Mouse (Mus musculus) megakaryocyte, adult 5-6 weeks (primary cell): ENCODE results near the gene Cd22. TPM values are rescaled to one million over a fixed set of nuclear protein-coding genes. Genes with fewer than 3 reads are reported as not detected.
A peak's percentile ranks its signal among the peaks of the same experiment; 100 is the strongest.
"Not testable (repeated sequence)": the region's sequence is repeated elsewhere in the genome, so short reads cannot be mapped to it uniquely, and the experiment has no call there.

ENCODE experiments used
- ATAC-seq: 2 replicates; pipeline ENCODE4 v1.8.0; 2016; ENCODE audit warnings: mild to moderate bottlenecking, inconsistent platforms; ENCODE audit not compliant: poor library complexity, severe bottlenecking
- total RNA-seq, 2 experiments: library from RNA; stranded (forward) in 1 of 2; stranded (reverse) in 1 of 2; fragments of 153-499, 151-499 nt in 1 of 2; fragments of 221-1000, 200-1000 nt in 1 of 2; gene quantifications; 2 replicates each; pipeline versions ENCODE4 v1.2.3 to v1.2.4; 2015 to 2017

Gene Cd22
- total RNA-seq, 2 experiments from 2014 or later = 2.7 to 10.5 TPM

DNA sequence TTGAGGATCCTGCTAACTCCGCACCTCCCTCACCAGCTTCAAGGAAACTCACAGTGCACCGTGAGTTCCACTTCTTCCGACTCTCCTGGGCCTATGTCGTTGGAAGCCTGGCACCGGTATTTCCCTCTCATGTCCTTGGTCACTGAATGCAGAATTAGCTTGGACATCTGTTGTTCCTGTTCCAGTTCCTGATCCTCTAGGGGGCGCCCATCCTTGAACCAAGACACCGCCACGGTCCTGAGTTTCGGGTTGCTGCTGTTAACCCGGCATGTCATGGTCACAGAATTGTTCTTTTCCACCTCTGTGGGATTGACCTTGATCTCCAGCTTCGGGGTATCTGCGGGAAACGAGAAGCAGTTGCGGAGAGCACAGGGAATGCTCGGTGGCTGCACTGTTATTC is 7.1 kb downstream of the Cd22 start:
- peak; percentile 95 for ATAC-seq

DNA sequence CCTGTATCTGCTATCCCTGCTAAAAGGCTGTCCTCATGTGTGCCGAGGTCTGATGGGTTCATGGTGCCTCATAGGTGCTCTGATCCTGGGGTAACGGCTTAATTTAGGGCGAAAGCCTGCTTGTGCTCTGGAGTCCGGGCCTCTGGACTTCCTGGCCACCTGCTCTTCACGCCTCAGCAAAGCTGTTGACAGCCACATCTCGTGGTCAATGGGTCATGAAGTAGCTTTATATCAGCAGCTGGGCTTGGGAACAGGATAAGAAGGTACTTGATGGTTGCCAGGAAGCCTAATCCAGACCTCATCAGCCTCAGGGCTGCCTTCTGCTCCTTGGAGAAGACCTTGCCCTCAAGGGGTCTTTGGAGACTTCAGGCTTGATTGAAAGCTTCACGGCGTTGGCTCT is 16.8 kb downstream of the Cd22 start:
- ATAC-seq = no peak

DNA sequence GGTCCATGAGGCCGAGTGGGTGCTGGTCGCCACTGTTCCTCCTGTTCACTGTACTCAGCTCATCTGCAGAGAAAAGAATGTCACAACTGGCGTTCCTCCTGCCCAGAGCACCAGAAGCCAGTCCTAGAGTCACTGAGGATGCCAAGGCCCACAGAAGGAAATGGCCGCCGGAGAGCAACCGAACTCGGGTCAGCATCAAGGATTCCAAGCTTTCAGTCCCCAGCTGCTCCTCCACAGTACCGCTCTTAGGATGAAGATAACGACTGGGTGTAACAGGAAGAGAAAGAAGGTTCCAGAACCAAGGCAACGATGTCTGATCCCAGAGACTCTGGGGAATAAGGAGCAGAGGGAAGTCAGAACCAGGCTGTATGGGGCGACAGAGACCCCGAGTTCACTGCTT is 18.7 kb downstream of the Cd22 start, which contains the start of gene Ffar1:
TSS of gene Ffar1 (minus strand) at position 101 of the 400 bp plus-strand sequence.
- no peak for ATAC-seq

DNA sequence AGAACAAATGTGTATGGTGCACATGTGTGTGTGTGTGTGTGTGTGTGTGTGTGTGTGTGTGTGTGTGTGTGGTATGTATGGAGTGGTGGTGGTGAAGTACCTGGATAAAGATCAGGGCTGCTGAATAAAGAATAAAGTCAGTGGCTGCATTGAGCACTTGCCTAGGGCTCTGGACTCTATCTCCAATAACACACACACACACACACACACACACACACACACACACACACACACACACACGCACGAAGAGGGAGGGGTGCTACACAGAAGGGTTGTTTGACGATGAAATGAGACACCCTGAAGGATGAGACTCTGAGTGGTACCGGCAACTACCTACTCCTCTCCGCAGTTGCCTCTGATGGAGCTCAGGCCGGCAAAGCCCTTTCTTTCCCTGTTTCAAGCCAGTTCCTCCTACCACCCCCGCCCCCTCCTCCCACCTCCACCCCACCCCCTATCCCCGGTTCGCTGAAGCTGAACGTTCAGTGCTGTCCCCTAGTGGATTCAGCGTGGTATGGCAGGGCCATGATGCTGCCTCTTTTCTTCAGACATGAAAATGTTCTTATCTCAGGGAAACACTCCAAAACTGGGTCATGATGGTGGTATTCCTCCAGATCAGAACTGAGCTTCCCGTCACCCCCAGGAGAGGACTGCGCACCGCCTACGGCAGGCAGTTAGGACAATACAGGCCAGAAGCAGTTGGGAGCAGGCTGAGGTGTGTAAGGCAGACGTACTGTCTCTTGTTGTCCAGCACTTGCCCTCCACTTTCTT is 20.3 kb downstream of the Cd22 start:
- peak; percentile 92 for ATAC-seq

DNA sequence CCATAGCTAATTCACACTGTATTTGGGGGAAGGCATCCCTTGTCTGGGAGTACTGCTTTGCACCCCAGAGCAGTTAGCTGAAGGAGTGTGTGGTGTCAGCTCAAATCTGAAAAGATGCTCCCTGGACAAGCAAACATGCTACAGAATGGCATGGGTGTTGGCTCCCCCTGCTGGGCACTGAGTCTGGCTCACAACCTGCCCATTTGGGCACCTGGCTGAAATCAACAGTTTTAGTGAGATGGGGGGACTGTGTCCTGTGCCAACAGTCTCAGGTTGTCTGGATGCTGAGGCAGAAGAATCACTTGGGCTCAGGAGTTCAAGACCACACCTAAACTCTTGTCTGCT is 20.9 kb downstream of the Cd22 start:
- peak; percentile 85 for ATAC-seq

DNA sequence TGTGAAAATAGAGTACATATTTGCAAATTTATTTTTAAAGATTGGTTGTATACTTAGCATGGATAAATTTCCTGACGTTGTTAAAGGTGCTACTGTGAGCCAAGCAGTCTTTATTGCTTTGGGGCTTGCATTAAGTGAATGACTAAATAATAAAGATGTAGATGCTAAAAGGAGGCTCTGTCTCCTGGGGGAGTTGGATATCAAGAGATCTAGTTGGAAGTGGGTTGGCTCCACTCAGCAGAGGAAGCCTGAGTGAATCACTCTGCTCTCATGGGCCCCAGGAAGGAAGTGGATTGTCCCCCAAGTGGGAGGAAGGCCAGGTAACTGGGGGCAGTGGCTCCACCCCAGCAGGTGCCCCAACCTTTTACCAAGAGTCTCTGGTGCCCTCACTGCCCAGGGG is 22.4 kb downstream of the Cd22 start:
- no peak for ATAC-seq

DNA sequence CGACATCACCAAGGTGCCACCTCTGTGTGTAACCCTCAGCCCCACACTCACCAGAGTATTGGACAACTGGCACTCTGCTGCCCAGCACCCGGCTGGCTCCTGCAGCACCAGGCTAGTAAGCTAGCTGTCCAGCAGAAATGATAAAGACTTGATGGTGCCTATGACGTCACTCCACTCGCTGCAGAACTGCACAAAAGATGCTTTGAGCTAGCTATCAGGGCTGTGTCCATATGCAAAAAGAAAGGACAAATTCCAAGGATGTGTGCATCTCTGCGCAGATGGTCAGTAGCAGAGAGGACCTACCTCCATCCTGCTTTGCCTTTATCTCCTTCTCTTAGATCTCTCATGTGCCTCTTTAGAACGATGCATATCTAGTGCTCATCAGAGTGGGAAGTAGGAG is 24.1 kb downstream of the Cd22 start, which contains the start of gene Ffar3:
TSS of gene Ffar3 (minus strand) at position 101 of the 400 bp plus-strand sequence.
- ATAC-seq = no peak

DNA sequence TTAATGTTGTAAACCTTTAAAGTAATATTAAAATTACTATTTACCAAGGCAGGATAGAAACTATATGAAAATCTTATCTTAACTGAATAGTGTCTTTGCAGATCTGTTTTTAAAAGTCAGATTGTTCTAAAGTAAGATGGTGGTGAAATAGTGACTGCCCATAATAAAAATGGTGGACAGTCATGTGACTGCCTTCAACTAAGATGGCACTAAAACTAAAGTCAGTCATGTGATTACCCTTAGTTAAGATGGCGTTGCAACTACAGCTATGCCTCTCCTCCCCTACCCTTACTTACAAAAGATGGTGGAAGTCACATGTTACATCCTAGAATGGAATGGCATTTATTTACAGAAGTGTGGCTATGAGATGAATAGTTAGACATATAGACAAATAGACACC is 28.7 kb downstream of the Cd22 start:
- no peak for ATAC-seq

DNA sequence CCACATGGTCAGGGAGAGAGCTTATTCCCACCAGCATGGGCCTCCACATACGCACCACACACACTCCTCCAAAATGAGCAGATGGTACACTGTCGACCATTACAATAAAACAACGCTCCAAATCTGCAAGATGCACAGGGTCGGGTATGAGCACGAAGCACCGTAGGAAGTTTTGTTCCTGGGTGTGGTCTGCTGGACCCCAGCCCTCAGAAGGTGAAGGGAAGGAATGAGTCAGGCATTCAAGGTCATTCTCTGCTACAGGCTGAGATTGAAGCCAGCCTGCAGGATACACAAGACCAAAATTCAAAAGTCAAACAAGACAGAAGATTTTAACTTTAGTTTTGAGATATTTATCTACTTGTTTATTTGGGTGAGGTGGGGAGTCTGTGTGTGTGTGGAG is 32.2 kb downstream of the Cd22 start:
- ATAC-seq = no peak

DNA sequence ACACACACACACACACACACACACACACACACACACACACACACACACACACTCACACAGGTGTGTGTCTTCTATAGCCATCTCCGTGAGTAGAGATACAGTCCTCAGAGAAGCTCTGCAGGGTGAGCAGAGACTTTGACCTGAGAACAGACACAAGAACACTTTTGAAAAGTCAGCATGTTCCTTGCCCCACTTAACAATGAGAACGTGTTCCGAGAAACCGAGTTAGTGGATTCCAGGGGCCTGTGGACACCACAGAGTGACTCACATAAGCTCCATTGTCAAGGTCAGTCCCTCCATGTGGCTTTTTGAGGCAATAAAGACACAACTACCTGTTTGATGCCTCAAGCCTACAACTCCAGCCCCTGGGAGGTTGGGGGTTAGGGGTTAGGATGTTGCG is 32.8 kb downstream of the Cd22 start:
- no peak for ATAC-seq

DNA sequence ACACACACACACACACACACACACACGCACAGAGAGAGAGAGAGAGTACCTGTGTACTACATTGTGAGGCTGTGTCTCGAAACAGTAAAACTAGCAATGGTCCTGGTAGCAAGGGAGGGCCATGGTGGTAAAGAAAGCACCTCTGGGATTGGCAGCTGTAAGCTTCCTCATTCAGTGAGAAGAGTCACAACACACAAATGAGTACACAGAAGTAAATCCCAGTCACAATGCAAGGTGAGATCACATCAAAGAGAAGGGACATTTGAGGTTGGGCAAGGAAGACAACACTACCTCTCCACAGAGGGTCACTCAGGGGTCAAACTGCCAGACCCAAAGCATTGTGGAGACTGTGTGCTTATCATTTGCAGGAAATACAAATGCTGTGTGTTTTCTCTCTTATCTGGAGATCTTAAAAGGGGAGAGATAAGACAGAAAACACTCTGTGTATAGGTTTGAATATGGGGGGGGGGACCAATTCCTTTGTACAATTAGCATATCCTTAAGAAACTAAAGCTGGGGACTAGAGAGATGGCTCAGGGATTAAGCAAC is 33.6 kb downstream of the Cd22 start:
- ATAC-seq = peak; percentile 47

DNA sequence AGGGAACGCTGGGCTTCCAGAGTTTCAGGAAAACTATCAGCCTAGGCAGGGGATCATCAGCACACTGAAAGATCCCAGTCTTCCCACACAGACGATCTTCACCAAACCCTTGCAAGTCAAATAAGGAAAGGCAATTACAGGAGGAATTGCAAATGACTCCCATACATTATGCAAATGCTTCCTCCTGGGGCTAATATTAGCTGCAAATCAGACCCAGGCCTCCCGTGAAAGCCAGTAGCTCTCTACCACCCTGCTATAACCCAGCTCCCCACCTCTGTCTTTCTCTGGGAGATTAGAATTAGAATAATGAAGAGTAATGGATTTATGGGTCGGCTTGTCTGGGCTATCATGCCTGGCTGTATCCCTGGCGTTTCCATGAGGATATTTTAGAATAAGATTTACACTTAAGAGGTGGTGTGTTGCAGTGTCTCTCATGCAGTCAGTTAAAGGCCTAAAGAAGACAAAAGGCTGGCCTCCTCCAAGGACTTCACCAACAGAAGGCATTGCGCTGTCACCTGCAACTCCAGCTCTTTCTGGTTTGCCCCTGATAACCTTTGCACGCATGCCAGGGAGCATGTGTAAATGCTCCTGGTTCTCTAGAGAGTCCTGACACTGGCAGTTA is 35.4 kb downstream of the Cd22 start:
- ATAC-seq = no peak

DNA sequence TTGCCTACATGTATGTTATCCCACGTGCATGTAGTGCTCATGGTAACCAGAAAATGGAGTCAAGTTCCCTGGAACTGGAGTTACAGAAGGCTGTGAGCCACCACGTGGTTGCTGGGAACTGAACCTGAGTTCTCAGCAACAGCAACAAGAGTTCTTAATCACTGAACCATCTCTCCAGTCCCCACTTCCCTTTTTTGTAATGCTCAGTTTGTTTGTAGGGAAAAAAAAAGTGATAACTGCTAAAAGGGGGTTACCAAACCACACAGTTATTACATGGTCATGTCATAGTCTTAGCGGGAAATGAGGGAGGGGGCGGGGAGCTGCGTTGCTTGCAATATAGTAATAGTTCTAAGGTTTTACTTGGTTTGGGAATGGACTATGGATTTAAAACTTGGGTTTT is 38.0 kb downstream of the Cd22 start:
- peak; percentile 82 for ATAC-seq

DNA sequence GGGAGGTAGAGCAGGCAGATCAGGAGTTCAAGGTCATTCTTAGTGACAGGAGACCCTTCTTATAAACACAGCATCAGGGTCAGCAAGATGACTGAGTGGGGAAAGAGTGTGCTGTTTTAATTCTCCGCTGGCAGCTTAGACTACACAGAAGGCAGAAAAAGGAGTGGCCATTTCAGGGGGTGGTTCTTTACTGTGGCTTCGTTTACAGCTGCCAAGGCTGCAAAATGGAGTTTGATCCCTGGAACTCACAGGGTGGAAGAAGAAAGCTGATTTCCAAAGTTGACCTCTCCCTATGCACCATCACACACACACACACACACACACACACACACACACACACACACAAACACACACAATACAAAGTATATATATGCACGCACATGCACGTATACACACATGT is 38.8 kb downstream of the Cd22 start:
- ATAC-seq = no peak

DNA sequence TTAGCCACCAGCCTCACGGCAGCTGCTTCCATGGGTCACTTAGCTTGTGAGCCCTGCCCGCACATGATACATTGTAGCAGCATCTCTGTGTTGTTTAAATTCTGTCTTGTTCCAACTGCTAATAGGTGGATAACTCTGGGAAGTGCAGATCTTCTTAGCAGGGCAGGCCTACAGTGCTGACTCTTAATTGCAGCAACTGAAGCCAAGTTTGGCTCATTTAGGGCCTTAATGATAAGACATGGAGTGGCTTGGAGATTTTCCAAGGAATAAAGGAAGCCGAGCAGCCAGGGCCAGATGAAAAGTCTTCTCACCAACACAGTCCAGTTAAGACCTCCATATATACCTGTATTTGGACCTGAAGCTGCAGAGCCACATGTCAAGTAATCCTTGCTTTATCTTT is 39.8 kb downstream of the Cd22 start:
- no peak for ATAC-seq

DNA sequence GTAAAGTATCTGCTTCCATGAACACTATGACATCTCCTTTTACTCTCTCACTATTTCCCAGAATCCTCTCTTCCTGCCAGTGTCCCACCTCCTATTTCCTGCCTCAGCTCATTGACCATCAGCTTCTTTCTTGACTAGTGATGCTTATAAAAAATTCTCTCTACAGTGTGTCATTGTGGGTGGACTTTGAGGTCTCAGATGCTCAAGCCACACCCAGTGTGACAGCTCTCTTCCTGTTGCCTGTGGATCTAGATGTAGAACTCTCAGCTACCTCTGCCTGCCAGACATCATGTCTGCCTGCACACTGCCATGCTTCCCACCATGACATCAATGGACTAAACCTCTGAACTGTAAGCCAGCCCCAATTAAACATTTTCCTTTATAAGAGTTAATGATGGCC is 42.9 kb downstream of the Cd22 start:
- no peak for ATAC-seq

DNA sequence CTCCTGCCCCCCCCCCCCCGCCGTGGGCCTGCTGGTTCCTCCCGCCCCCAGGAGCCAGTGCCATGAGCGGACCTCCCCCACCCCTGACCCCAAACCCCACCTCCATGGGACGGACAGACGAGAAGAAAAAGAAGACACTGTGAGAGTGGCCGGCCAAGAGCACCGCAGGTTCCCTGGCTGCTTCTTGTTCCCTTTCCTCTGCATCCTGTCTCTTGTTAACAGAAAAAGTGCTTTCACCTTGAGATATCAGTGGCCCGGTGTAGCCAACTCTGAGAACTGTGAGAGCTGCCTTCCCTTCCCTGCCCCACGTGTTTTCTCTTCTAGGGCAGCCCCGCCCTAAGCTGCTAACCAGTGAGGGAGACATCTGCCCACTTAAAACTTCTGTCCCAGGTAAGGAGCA is 47.5 kb downstream of the Cd22 start:
- ATAC-seq = not testable (repeated sequence)

DNA sequence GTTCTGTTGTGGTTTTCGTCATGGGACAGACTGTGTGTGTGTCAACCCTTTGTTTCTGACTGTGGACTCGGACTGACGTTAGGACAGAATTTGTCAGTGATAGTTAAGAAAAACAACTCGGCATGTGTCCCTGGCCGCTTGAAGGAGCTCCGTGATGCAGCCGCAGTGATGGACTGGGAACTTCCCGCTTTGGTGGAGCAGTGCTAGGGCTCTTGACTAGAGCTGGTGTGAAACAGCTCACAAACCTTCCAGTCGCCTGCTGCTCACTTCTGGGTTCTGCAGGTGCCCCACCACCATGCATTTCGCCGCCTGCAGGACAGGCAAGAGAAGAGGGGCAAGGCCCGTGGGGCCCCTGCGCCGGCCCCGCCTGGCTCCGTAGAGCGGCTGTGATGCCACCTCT is 47.9 kb downstream of the Cd22 start:
- peak; percentile 59 for ATAC-seq

DNA sequence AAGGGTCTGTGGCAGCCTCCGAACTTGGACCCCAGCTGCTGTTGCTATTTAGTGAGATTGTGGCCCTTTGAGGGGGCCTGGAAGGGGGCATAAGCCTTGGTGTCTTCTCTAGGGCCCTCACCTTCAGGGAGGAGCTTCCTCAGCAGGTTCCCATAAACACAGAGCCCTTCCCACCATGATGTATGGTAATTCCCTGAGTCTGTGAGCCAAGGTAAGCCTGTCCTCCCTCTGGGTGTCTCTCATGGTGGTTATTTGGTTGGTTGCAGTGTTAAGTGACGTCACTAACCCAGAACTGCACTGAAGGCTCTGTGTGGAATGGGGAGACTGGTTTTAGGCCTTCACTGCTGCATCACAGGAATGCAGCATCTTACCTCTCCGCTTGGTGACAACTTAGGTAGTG is 50.7 kb downstream of the Cd22 start:
- no peak for ATAC-seq

DNA sequence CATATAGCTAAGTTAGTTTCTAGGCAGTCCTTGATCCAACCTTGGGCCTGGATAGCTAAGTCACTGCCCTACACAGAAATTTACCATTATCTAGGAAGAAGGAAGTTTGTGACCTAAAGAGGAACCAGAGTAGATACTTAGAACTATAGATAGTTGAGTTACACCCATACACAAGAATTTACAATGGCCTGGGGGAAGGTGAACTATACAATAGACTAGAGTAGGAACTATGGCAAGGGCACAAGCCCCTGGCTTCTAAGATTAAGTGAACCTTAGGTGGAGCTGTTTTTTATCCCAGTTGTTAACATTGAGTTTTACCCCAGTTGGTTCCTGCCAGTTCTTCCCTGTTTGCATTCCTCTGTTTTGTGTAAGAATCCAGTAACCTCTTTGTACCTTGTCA is 51.3 kb downstream of the Cd22 start:
- ATAC-seq = not testable (repeated sequence)

DNA sequence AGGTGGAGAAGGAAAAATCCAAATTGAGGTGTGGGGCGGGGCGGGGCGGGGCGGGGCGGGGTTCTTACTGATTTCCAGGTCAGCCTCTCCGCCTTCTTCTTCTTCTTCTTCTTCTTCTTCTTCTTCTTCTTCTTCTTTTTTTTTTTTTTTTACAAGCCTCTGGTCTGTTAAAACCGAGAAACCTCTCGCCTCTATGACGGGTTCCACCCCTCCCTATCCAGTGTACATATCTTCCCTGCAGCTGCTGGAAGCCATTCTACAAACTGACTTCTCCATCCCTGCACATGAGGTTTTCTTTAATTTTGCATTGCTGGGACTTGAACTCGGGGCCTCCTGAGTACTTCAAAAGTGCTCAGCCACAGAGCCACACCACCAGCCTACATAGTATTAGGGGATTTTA is 53.5 kb downstream of the Cd22 start:
- no peak for ATAC-seq

DNA sequence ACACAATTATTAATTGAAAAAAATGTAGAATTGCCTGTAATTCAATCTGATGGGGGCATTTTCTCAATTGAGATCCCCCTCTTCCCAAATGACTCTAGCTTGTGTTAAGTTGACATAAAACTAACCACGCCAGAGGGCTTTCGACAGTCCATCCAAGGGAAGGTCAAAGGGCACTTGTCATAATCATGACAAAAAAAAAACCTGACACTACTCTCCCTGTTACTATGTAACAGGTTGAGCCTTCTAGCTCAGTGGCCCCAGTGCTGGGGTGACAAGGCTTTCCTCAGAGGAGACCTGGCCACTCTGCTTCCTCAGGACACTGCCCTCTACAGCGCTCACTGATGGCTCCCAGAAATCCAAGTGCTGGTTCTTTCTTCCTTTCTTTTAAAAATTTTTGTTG is 55.8 kb downstream of the Cd22 start:
- ATAC-seq = no peak
